In the genomic region with DNA sequence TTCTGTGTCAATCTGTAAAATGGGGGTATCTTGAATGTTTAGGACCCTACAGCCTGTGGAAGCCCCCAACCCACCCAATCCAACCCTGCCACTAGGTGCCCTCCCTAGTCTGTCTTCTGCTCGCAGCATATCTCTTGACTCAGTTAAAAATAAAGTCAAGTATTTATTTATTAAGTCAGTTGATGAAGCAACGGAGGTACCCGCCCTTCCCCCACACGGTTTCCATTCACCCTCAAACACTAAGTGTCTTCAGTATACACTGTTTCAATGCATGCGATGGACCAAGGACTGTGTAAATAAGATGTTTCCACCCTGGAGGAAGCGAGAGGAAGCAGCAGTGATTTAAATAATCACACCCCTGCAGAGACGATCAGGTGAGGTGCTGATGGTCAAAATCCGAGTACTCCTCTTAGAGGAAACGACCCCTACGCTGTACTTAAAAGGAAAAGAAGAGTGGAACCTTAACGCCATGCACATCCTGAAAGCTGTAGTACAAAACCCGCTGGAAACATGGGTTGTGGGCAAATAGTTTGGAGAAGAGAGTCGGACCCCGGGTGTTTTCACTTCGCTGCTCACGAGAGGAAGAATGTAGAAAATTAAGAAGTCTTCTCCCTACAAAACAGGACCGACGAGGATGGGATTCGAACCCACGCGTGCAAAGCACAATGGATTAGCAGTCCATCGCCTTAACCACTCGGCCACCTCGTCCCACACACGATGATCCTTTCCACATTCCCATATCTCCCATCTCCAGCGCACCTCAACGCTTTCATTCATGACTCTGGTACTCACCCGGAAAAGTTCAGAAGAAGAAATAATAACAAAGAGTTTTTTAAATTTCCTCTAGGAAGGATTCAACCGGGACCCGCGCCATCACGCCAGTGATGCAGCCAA, we compare ENCODE assay signal across 8 mouse cellular contexts. TPM values are rescaled to one million over a fixed set of nuclear protein-coding genes. Genes with fewer than 3 reads are reported as not detected.
DNase-seq lines count a peak whose midpoint lies in the region; ATAC-seq and TF ChIP-seq lines count a peak whose summit lies in the region.

No protein-coding gene starts in this region.

- DNase-seq in embryo, embryonic 11.5 days (ENCODE audit: low read depth, low spot score), result peak; percentile 85
- DNase-seq in heart, adult 18-20 months, result peak; percentile 81 to 91
- peak; percentile 70 to 79 for DNase-seq in kidney, adult 8-10 months
- DNase-seq in limb, embryonic 14.5 days (ENCODE audit: low spot score), result peak; percentile 90

- peaks cover 27% of the 10 kb centered on the region for H3K79me2 ChIP-seq in myocyte (ENCODE audit: control insufficient read depth, insufficient read depth)

- peaks cover 48% of the 10 kb centered on the region for H3K4me1 ChIP-seq in megakaryocyte, embryonic 14.5 days
- peaks cover 22% of the 10 kb centered on the region for H3K4me1 ChIP-seq in limb, embryonic 14.5 days (ENCODE audit: control insufficient read depth, insufficient read depth, low read length)
- H3K4me1 ChIP-seq in stomach, embryonic 15.5 days, result peaks cover 28% of the 10 kb centered on the region

- H3ac ChIP-seq in myocyte (ENCODE audit: control insufficient read depth, insufficient read length), result peak overlapping the region; percentile 63

- H3K9me3 ChIP-seq in megakaryocyte, embryonic 14.5 days, result no peaks in the 10 kb centered on the region
- H3K9me3 ChIP-seq in limb, embryonic 14.5 days (ENCODE audit: control insufficient read depth, low read length), result no peaks in the 10 kb centered on the region
- H3K9me3 ChIP-seq in stomach, embryonic 15.5 days, result no peaks in the 10 kb centered on the region

- H3K4me2 ChIP-seq in limb, embryonic 14.5 days (replicated peaks; ENCODE audit: low read depth, low read length, severe bottlenecking), result peak overlapping the region; percentile 98
- peak overlapping the region; percentile 77 for H3K4me2 ChIP-seq in myocyte (ENCODE audit: low read depth)
- peak overlapping the region; percentile 98 for H3K4me2 ChIP-seq in stomach, embryonic 15.5 days

- H3K36me3 ChIP-seq in megakaryocyte, embryonic 14.5 days (replicated peaks; ENCODE audit: low read length), result peaks cover 2% of the 10 kb centered on the region
- no peaks in the 10 kb centered on the region for H3K36me3 ChIP-seq in limb, embryonic 14.5 days (ENCODE audit: control insufficient read depth, insufficient read depth, low read length)
- no peaks in the 10 kb centered on the region for H3K36me3 ChIP-seq in myocyte (ENCODE audit: control insufficient read depth, insufficient read depth)
- H3K36me3 ChIP-seq in stomach, embryonic 15.5 days, result no peaks in the 10 kb centered on the region

- H3K27ac ChIP-seq in limb, embryonic 14.5 days (replicated peaks; ENCODE audit: low read depth, low read length), result peak overlapping the region; percentile 82
- H3K27ac ChIP-seq in stomach, embryonic 15.5 days, result peak overlapping the region; percentile 82

- ATAC-seq in megakaryocyte, adult 5-6 weeks (ENCODE audit: poor library complexity, severe bottlenecking), result no peak
- peak; percentile 68 for ATAC-seq in limb, embryonic 14.5 days (ENCODE audit: low FRiP score, low read depth)
- ATAC-seq in stomach, embryonic 15.5 days (ENCODE audit: insufficient read depth, low FRiP score, low read depth), result peak; percentile 33; the same call in 1 of the 2 replicates

- peak overlapping the region; percentile 86 for H3K9ac ChIP-seq in limb, embryonic 14.5 days (ENCODE audit: low read depth, low read length, severe bottlenecking)
- peak overlapping the region; percentile 88 for H3K9ac ChIP-seq in stomach, embryonic 15.5 days

- no peak for TF ChIP-seq POLR2A in limb, embryonic 14.5 days (IDR thresholded peaks at IDR 0.05; ENCODE audit: borderline replicate concordance, extremely low read depth, insufficient read depth, insufficient read length)
- TF ChIP-seq POLR2A in myocyte (IDR thresholded peaks at IDR 0.05; ENCODE audit: insufficient read length, low read depth), result no peak

- 6% methylated on average over 32 of the region's 32 CpGs for WGBS in limb, embryonic 14.5 days
- 3% methylated on average over 32 of the region's 32 CpGs for WGBS in stomach, embryonic 15.5 days

- H3K27me3 ChIP-seq in megakaryocyte, embryonic 14.5 days (replicated peaks), result peaks cover 19% of the 10 kb centered on the region
- H3K27me3 ChIP-seq in limb, embryonic 14.5 days (ENCODE audit: control insufficient read depth, insufficient read depth, low read length), result no peaks in the 10 kb centered on the region
- no peaks in the 10 kb centered on the region for H3K27me3 ChIP-seq in myocyte (ENCODE audit: control insufficient read depth, insufficient read depth, insufficient read length)
- no peaks in the 10 kb centered on the region for H3K27me3 ChIP-seq in stomach, embryonic 15.5 days (replicated peaks)

- H3K4me3 ChIP-seq in megakaryocyte, embryonic 14.5 days (replicated peaks), result peak overlapping the region; percentile 98
- peak overlapping the region; percentile 78 for H3K4me3 ChIP-seq in limb, embryonic 14.5 days (replicated peaks; ENCODE audit: low read length)
- peak overlapping the region; percentile 89 for H3K4me3 ChIP-seq in myocyte
- peak overlapping the region; percentile 64 for H3K4me3 ChIP-seq in stomach, embryonic 15.5 days (replicated peaks)

TF ChIP-seq in myocyte, 11 proteins besides CTCF, POLR2A, EP300 and RAD21:
- TF ChIP-seq REST (IDR thresholded peaks at IDR 0.05; ENCODE audit: insufficient read depth, insufficient read length), result no peak
- peak in 1 of 3 experiments; percentile 2 for TF ChIP-seq MYOD1 (IDR thresholded peaks at IDR 0.05; ENCODE audit: control insufficient read depth in 1 of 3, insufficient read length in 2 of 3, low read depth in 2 of 3)
- no peak for TF ChIP-seq USF1 (IDR thresholded peaks at IDR 0.05; ENCODE audit: low read depth)
- TF ChIP-seq E2F4 (IDR thresholded peaks at IDR 0.05; ENCODE audit: insufficient read depth), result no peak
- TF ChIP-seq POLR2AphosphoS2 (IDR thresholded peaks at IDR 0.05; ENCODE audit: insufficient read length, low read depth), result no peak
- TF ChIP-seq CEBPB (IDR thresholded peaks at IDR 0.05; ENCODE audit: insufficient read depth, poor library complexity, severe bottlenecking), result 0 out of 2 replicates have a peak, but pooled peaks have one; percentile 46
- TF ChIP-seq MYOG (IDR thresholded peaks at IDR 0.05; ENCODE audit: control insufficient read depth in 1 of 3, insufficient read depth in 1 of 3, insufficient read length in 2 of 3, low read depth in 2 of 3), result no peak
- no peak for TF ChIP-seq TCF12 (IDR thresholded peaks at IDR 0.05; ENCODE audit: insufficient read depth, poor library complexity, severe bottlenecking)

RNA-seq across cellular contexts. Expression of a gene that starts 0.7 kb away (rescaled TPM):
- polyA plus RNA-seq in megakaryocyte, embryonic 14.5 days (2012; ENCODE audit: insufficient read depth, low replicate concordance), result 1.3 and 2.0 TPM in 2 replicates
- total RNA-seq in megakaryocyte, adult 5-6 weeks (2015), result not detected in 2 replicates
- 0.62 and 2.2 TPM in 2 replicates for total RNA-seq in megakaryocyte, adult 5-6 weeks (2017)
- 10 to 100 TPM; 46.0 TPM for total RNA-seq in heart, adult 18-20 months (2021)
- polyA plus RNA-seq in limb, embryonic 14.5 days (2012; rRNA removed), result 31.3 and 46.6 TPM in 2 replicates
- polyA plus RNA-seq in limb, embryonic 14.5 days (2014; fragmentation: Nextera tagmentation; extraction: Ambion mirVana), result 43.7 and 45.2 TPM in 2 replicates
- polyA plus RNA-seq in myocyte (2012; fragmentation: generic; extraction: Trizol), result 46.7 TPM
- polyA plus RNA-seq in stomach, embryonic 15.5 days (2015; fragmentation: Nextera tagmentation; extraction: Ambion mirVana), result 38.7 and 42.1 TPM in 2 replicates

RNA-seq across cellular contexts. Expression of a gene that starts 0.8 kb away (rescaled TPM):
- not detected in 2 replicates for polyA plus RNA-seq in megakaryocyte, embryonic 14.5 days (2012; ENCODE audit: insufficient read depth, low replicate concordance)
- total RNA-seq in megakaryocyte, adult 5-6 weeks (2015), result 7.0 and 7.2 TPM in 2 replicates
- 3.5 and 4.6 TPM in 2 replicates for total RNA-seq in megakaryocyte, adult 5-6 weeks (2017)
- total RNA-seq in heart, adult 18-20 months (2021), result 1 to 10 TPM in 1 of 2 experiments, under 1 TPM in 1; 0.93 to 2.7 TPM
- polyA plus RNA-seq in limb, embryonic 14.5 days (2012; rRNA removed), result 1.3 and 2.5 TPM in 2 replicates
- 0.84 and 1.7 TPM in 2 replicates for polyA plus RNA-seq in limb, embryonic 14.5 days (2014; fragmentation: Nextera tagmentation; extraction: Ambion mirVana)
- polyA plus RNA-seq in myocyte (2012; fragmentation: generic; extraction: Trizol), result 1.6 TPM
- 2.2 and 2.3 TPM in 2 replicates for polyA plus RNA-seq in stomach, embryonic 15.5 days (2015; fragmentation: Nextera tagmentation; extraction: Ambion mirVana)

RNA-seq across cellular contexts. Expression of a gene that starts 3.2 kb away (rescaled TPM):
- 82.3 and 110 TPM in 2 replicates for polyA plus RNA-seq in megakaryocyte, embryonic 14.5 days (2012; ENCODE audit: insufficient read depth, low replicate concordance)
- 16.5 and 22.4 TPM in 2 replicates for total RNA-seq in megakaryocyte, adult 5-6 weeks (2015)
- total RNA-seq in megakaryocyte, adult 5-6 weeks (2017), result 28.5 and 30.4 TPM in 2 replicates
- total RNA-seq in heart, adult 18-20 months (2021), result 10 to 100 TPM; 11.8 to 16.2 TPM
- polyA plus RNA-seq in limb, embryonic 14.5 days (2012; rRNA removed), result 30.2 TPM in 2 replicates
- polyA plus RNA-seq in limb, embryonic 14.5 days (2014; fragmentation: Nextera tagmentation; extraction: Ambion mirVana), result 38.1 and 38.9 TPM in 2 replicates
- 45.8 TPM for polyA plus RNA-seq in myocyte (2012; fragmentation: generic; extraction: Trizol)
- polyA plus RNA-seq in stomach, embryonic 15.5 days (2015; fragmentation: Nextera tagmentation; extraction: Ambion mirVana), result 39.5 and 39.9 TPM in 2 replicates

RNA-seq across cellular contexts. Expression of a gene that starts 12.4 kb away (rescaled TPM):
- polyA plus RNA-seq in megakaryocyte, embryonic 14.5 days (2012; ENCODE audit: insufficient read depth, low replicate concordance), result 0.47 TPM in 1 of 2 replicates, not detected in the other
- total RNA-seq in megakaryocyte, adult 5-6 weeks (2015), result 0.30 and 0.65 TPM in 2 replicates
- total RNA-seq in megakaryocyte, adult 5-6 weeks (2017), result 0.15 and 0.98 TPM in 2 replicates
- 1 to 10 TPM; 1.9 to 2.4 TPM for total RNA-seq in heart, adult 18-20 months (2021)
- polyA plus RNA-seq in limb, embryonic 14.5 days (2012; rRNA removed), result 4.9 and 6.1 TPM in 2 replicates
- polyA plus RNA-seq in limb, embryonic 14.5 days (2014; fragmentation: Nextera tagmentation; extraction: Ambion mirVana), result 2.5 and 2.6 TPM in 2 replicates
- 63.9 TPM for polyA plus RNA-seq in myocyte (2012; fragmentation: generic; extraction: Trizol)
- polyA plus RNA-seq in stomach, embryonic 15.5 days (2015; fragmentation: Nextera tagmentation; extraction: Ambion mirVana), result 2.3 and 3.6 TPM in 2 replicates

RNA-seq across cellular contexts. Expression of a gene that starts 14.3 kb away (rescaled TPM):
- 0.58 and 0.94 TPM in 2 replicates for polyA plus RNA-seq in megakaryocyte, embryonic 14.5 days (2012; ENCODE audit: insufficient read depth, low replicate concordance)
- total RNA-seq in megakaryocyte, adult 5-6 weeks (2015), result 0.31 and 1.0 TPM in 2 replicates
- 0.18 and 3.4 TPM in 2 replicates for total RNA-seq in megakaryocyte, adult 5-6 weeks (2017)
- 1 to 10 TPM; 6.9 to 8.8 TPM for total RNA-seq in heart, adult 18-20 months (2021)
- polyA plus RNA-seq in limb, embryonic 14.5 days (2012; rRNA removed), result 15.7 and 25.5 TPM in 2 replicates
- polyA plus RNA-seq in limb, embryonic 14.5 days (2014; fragmentation: Nextera tagmentation; extraction: Ambion mirVana), result 3.7 and 5.0 TPM in 2 replicates
- 8.7 TPM for polyA plus RNA-seq in myocyte (2012; fragmentation: generic; extraction: Trizol)
- 3.6 and 3.7 TPM in 2 replicates for polyA plus RNA-seq in stomach, embryonic 15.5 days (2015; fragmentation: Nextera tagmentation; extraction: Ambion mirVana)

Comparison
In these comparisons a context has a peak if more than half of its experiments do, and no peak if none do; other contexts are left out.
1. RNA of a gene that starts 0.7 kb away (polyA plus RNA-seq): 46.7 TPM in myocyte (single experiment), 31.3 to 46.6 TPM in limb, embryonic 14.5 days and 38.7 to 42.1 TPM in stomach, embryonic 15.5 days; 1.3 to 2.0 TPM in megakaryocyte, embryonic 14.5 days; every median in the first group is over 10 times any median in the second.
2. Peak in every context shown above with its lines, with median percentiles within 50 percentile points of each other: H3K4me3 ChIP-seq, DNase-seq and H3K4me2 ChIP-seq.